Mouse (Mus musculus) heart, postnatal 0 days (tissue): ENCODE data around the gene Hsd3b4. TPM values are rescaled to one million over a fixed set of nuclear protein-coding genes. Genes with fewer than 3 reads are reported as not detected.
A peak's percentile ranks its signal among the peaks of the same experiment; 100 is the strongest.
"Not testable (repeated sequence)": the region's sequence is repeated elsewhere in the genome, so short reads cannot be mapped to it uniquely, and the experiment has no call there.

ENCODE experiments used
- ATAC-seq: fragments of 200-750 bp; cut with Nextera tagmentation; 2 replicates; pipeline ENCODE4 v1.8.0; 2017; ENCODE audit warnings: low read depth, moderate number of reproducible peaks, moderate library complexity; ENCODE audit not compliant: insufficient read depth
- DNase-seq: peaks from one replicate; pipeline ENCODE4 v3.0.0-alpha.2; 2016; ENCODE audit warnings: low spot score
- H3K27ac ChIP-seq: fragments of 300-500 bp; sonication (generic); 2 replicates; pipeline ENCODE4 v1.5.1; 2014; ENCODE audit warnings: low read depth, mild to moderate bottlenecking
- H3K27me3 ChIP-seq: fragments of 300-500 bp; sonication (generic); 2 replicates; pipeline ENCODE4 v1.6.1; 2014; ENCODE audit warnings: low read length, mixed read lengths; ENCODE audit not compliant: control insufficient read depth, insufficient read depth
- H3K36me3 ChIP-seq: fragments of 300-500 bp; sonication (generic); replicated peaks from 2 replicates; pipeline ENCODE4 v1.6.1; 2014; ENCODE audit warnings: low read length, mixed read lengths; ENCODE audit not compliant: control insufficient read depth, insufficient read depth
- H3K4me1 ChIP-seq: fragments of 300-500 bp; sonication (generic); 2 replicates; pipeline ENCODE4 v1.6.1; 2014; ENCODE audit warnings: antibody characterized with exemption; ENCODE audit not compliant: control insufficient read depth, insufficient read depth
- H3K4me2 ChIP-seq: fragments of 300-500 bp; sonication (generic); 2 replicates; pipeline ENCODE4 v1.6.1; 2014; ENCODE audit warnings: low read depth, mild to moderate bottlenecking, low read length, moderate library complexity
- H3K4me3 ChIP-seq: fragments of 300-500 bp; sonication (generic); 2 replicates; pipeline ENCODE4 v1.5.1; 2014; ENCODE audit warnings: low read depth, low read length
- H3K9ac ChIP-seq: fragments of 300-500 bp; sonication (generic); replicated peaks from 2 replicates; pipeline ENCODE4 v1.6.1; 2014; ENCODE audit warnings: low read depth, low read length, mixed read lengths
- H3K9me3 ChIP-seq: fragments of 300-500 bp; sonication (generic); replicated peaks from 2 replicates; pipeline ENCODE4 v1.6.1; 2016; ENCODE audit warnings: low read length; ENCODE audit not compliant: control insufficient read depth
- WGBS: fragments of 180-500 bp; shearing (Covaris S2); extraction: QIAGEN DNeasy Blood & Tissue Kit; methylation state at CpG from one replicate; pipeline ENCODE4 v1.1.7; 2014; 5-methylcytosine and 5-hydroxymethylcytosine counted together
- polyA plus RNA-seq: library from polyadenylated mRNA; unstranded; fragments of >200 nt; fragmentation: Nextera tagmentation; extraction: Ambion mirVana; gene quantifications from 2 replicates; pipeline ENCODE4 v1.2.1, GENCODE M21; 2015
- total RNA-seq: library from RNA; depleted of rRNA; stranded (reverse); fragments of >200 nt; gene quantifications from 2 replicates; pipeline ENCODE4 v1.2.3, GENCODE M21; 2014; ENCODE audit warnings: low replicate concordance; rRNA removed

Hsd3b4 gene
- total RNA-seq: not detected in 2 replicates
- not detected in 2 replicates for polyA plus RNA-seq

DNA sequence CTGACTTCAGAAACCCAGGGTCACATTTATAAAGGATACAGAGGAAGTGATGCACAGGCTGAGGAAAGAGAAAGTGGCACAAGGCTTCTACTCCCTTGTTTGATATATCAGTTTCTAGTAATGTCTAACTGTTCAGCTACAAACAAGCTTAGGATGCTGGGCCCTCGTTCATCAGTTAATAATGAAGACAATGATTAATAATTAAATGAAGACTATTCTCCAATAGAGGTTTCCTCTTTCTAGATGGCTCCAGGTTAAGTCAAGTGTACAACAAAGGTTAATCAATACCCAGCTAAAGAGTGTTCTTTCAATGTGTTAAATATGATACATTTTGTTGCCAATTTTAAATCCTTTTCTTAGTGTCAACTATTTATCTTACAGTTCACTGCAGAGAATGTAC, at the start of gene Hsd3b4:
TSS of gene Hsd3b4 (minus strand) at position 101 of the 400 bp plus-strand sequence.
- H3K27me3 ChIP-seq, ATAC-seq, H3K4me2 ChIP-seq, H3K9me3 ChIP-seq, H3K4me1 ChIP-seq, H3K36me3 ChIP-seq, H3K4me3 ChIP-seq, DNase-seq, H3K9ac ChIP-seq, H3K27ac ChIP-seq: not testable (repeated sequence)
- WGBS: no CpG with 5 or more reads among the region's 1 CpGs

DNA sequence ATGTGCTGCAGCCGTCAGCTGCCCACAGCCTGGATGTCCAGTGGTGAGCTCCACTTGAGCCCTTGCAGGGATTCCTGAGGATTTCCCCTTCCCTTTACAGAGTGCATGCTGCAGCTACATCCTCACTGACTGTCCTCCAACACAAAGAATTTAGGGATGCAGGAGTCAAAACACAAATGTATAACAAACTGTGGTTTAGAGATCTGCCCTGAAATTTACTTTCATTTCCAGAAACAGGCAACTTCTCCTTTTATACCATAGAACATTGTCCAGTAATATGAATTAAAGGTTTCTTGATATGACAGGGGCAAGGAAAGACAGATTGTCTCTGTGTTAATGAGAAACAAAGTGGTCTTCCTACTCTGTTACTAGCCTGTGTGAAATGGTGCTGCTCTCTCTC, 40.5 kb upstream of the Hsd3b4 start:
- H3K36me3 ChIP-seq, DNase-seq, H3K4me3 ChIP-seq, H3K9me3 ChIP-seq, H3K27ac ChIP-seq, H3K9ac ChIP-seq, H3K4me1 ChIP-seq, ATAC-seq, H3K4me2 ChIP-seq, H3K27me3 ChIP-seq: not testable (repeated sequence)
- no CpG with 5 or more reads among the region's 1 CpGs for WGBS

DNA sequence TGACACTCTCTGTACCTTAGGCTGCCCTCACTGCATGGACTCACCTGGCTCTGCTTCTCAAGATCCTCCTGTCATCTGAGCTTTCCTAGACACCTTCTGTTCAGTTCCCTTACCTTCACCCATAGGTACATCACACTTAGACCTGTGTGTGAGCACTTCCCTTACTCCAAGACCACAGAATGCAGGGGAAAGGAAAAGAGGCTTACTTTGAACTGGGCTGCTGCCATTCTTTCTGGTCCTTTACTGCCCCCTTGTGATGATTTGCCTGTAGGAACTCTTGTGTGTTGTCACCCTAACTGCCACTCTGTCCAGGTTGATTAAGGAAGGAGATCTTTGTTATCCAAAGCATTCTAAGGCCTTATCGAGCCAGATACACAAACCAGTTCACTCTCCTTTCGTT, 39.9 kb upstream of the Hsd3b4 start:
- peak; percentile 33; the same call in 1 of the 2 replicates for ATAC-seq
- H3K27me3 ChIP-seq, DNase-seq, H3K4me3 ChIP-seq, H3K9ac ChIP-seq, H3K4me1 ChIP-seq, H3K9me3 ChIP-seq, H3K4me2 ChIP-seq, H3K36me3 ChIP-seq, H3K27ac ChIP-seq: not testable (repeated sequence)
- WGBS: no CpG with 5 or more reads among the region's 2 CpGs

DNA sequence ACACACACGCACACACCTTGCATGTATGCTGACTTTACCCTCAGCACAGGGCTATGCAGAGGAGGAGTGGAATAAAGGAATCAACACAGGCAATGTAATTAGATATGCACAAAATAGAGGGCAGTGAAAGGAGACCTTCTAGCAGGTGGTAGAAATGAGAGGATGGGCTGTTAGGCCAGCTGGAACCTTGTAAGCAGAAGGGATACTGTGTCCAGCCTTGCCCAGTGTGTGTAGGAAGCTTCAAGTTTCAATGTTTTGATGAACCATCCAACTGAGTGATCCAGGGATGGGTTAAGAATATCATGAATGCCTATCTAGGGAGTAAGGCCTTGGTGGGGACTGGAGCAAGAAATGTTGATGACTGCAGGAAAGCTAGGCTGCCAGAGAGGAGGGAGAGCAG, 38.2 kb upstream of the Hsd3b4 start:
- H3K27ac ChIP-seq, H3K4me1 ChIP-seq, H3K36me3 ChIP-seq, ATAC-seq, DNase-seq, H3K9me3 ChIP-seq, H3K4me3 ChIP-seq, H3K4me2 ChIP-seq, H3K9ac ChIP-seq, H3K27me3 ChIP-seq: not testable (repeated sequence)
- no CpG with 5 or more reads among the region's 1 CpGs for WGBS

DNA sequence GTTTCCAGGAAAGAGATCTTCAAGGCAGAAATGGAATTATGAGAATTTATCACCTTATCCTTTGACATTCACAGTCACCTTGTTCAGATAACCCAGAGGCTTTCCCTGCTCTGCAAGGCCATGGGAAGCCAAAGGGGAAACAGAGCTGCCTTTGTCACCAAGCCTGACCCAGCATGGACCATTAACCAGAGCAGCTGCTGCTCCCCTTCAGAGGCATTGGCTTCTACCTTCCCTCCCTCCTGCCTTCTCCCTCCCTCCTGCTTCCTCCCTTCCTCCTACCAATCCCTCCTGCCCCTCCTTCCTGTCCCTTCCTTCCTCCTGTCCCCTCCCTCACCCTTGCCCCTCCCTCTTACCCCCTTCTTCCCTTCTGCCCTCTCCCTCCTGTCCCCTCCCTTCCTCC, 37.3 kb upstream of the Hsd3b4 start:
- H3K36me3 ChIP-seq, H3K4me3 ChIP-seq, H3K4me2 ChIP-seq, H3K4me1 ChIP-seq, H3K9me3 ChIP-seq, ATAC-seq, H3K27me3 ChIP-seq, H3K27ac ChIP-seq, H3K9ac ChIP-seq, DNase-seq: not testable (repeated sequence)

DNA sequence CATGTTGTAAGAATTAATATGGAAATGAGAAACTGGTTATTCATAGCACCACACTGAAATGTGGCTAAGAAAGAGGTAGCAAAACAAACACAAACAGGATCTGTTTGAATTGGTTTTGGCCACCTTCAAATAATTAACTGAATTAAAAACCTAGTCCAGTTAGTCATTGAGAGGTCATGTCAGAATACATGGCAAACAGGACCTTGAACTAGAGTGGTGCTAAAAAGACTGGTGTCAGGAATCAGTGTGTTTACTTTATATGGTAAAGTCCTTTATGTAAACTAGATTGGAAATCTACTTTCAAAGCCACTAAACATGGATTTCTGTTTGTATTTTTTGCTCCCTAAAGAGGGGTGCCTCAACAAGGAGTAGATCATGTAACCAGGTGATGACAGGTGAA, 14.7 kb upstream of the Hsd3b4 start:
- H3K27me3 ChIP-seq, ATAC-seq, H3K4me3 ChIP-seq, H3K27ac ChIP-seq, H3K4me1 ChIP-seq, H3K9ac ChIP-seq, H3K36me3 ChIP-seq, DNase-seq, H3K4me2 ChIP-seq, H3K9me3 ChIP-seq: not testable (repeated sequence)

DNA sequence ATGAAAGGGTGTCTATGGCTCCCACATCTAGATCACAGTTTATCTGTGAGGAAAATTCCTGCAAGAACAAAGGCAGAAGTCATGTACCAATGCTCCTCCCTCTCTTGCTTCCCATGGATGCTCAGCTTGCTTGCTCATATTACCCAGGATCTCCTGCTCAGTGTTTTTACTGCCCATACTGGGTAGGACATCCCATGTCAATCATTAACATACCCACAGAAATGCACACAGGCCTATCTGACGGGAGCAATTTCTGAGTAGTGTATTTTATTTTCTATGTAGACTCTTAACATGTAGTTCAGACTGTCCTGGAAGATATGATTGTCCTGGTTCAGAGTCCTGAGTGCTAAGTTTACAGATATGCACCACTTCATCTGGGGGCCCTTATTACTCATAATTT, 14.2 kb upstream of the Hsd3b4 start:
- not testable (repeated sequence) for H3K4me2 ChIP-seq, H3K27ac ChIP-seq, H3K4me3 ChIP-seq, ATAC-seq, H3K9ac ChIP-seq, H3K27me3 ChIP-seq, H3K9me3 ChIP-seq, H3K4me1 ChIP-seq, DNase-seq, H3K36me3 ChIP-seq
- WGBS: no CpG with 5 or more reads among the region's 1 CpGs

DNA sequence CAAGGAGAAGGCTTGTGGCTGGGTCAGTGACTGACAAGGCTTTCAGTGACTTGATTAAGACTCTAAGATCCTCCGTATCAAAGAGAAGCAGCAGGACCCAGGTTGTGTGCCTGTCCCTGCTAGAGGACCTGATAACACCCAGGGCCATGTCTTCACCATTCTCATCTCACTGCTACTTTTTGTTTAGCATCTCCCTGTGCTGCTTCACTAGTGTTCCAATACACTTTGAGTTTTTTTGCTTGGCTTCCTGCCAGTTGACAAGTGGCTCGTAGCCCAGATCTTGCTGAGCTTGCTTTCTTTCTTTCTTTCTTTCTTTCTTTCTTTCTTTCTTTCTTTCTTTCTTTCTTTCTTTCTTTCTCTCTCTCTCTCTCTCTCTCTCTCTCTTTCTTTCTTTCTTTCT, 12.5 kb upstream of the Hsd3b4 start:
- not testable (repeated sequence) for DNase-seq, H3K9ac ChIP-seq, H3K27ac ChIP-seq, H3K36me3 ChIP-seq, H3K4me1 ChIP-seq, ATAC-seq, H3K27me3 ChIP-seq, H3K4me3 ChIP-seq, H3K4me2 ChIP-seq, H3K9me3 ChIP-seq
- no CpG with 5 or more reads among the region's 2 CpGs for WGBS

DNA sequence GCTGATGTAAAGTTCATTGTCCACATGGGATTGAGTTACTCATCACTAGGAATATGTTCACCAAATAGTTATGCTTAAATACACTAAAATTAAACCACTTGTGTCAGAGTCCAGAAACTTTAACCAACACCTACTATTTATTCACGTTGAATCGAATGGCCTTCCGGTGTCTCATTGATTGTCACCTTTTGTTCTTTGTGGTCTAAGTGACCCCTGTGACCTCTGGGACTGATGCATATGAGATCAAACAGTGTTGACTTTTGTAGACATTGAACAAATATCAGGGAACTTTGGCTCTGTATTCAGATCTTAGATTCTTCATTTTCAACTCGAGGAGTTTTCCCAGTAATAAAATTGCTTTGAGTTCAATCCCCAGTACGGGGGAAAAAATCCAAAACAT, 3.1 kb downstream of the Hsd3b4 start:
- not testable (repeated sequence) for H3K36me3 ChIP-seq, H3K27ac ChIP-seq, ATAC-seq, H3K27me3 ChIP-seq, H3K4me1 ChIP-seq, H3K4me2 ChIP-seq, DNase-seq, H3K4me3 ChIP-seq, H3K9me3 ChIP-seq, H3K9ac ChIP-seq
- no CpG with 5 or more reads among the region's 5 CpGs for WGBS
